Mouse (Mus musculus) E14TG2a.4 (cell line): ENCODE data around the gene Pdzrn3.

Experiments
- CTCF ChIP-seq: conservative IDR thresholded peaks from 2 replicates; pipeline ENCODE4 v1.5.1; 2014; ENCODE audit warnings: low read length
- NANOG ChIP-seq: IDR thresholded peaks from 2 replicates; pipeline ENCODE4 v1.6.1; 2014; ENCODE audit warnings: borderline replicate concordance, low read length, mixed read lengths

- no peak for TF ChIP-seq CTCF
- TF ChIP-seq NANOG, result no peak
These were observed 87.5 kb downstream of the Pdzrn3 start for GRCm38 (mm10) chr6:101290160-101290559.
